Mouse (Mus musculus) heart, embryonic 11.5 days (tissue): ENCODE measurements around the gene Slc34a3. TPM values are rescaled to one million over a fixed set of nuclear protein-coding genes. Genes with fewer than 3 reads are reported as not detected.
A peak's percentile ranks its signal among the peaks of the same experiment; 100 is the strongest.

ENCODE experiments used
- ATAC-seq: fragments of 200-750 bp; cut with Nextera tagmentation; replicated peaks from 2 replicates; pipeline ENCODE4 v1.8.0; 2017; ENCODE audit warnings: moderate library complexity; ENCODE audit not compliant: insufficient number of reproducible peaks, low FRiP score, low TSS enrichment
- H3K27ac ChIP-seq: fragments of 300-500 bp; sonication (generic); 2 replicates; pipeline ENCODE4 v1.5.1; 2014; ENCODE audit warnings: mild to moderate bottlenecking, low read depth, low read length
- H3K27me3 ChIP-seq: fragments of 300-500 bp; sonication (generic); 2 replicates; pipeline ENCODE4 v1.6.1; 2014; ENCODE audit warnings: mild to moderate bottlenecking, low read length, mixed read lengths; ENCODE audit not compliant: control insufficient read depth, insufficient read depth
- H3K36me3 ChIP-seq: fragments of 300-500 bp; sonication (generic); 2 replicates; pipeline ENCODE4 v1.6.1; 2014; ENCODE audit warnings: mild to moderate bottlenecking, low read length, moderate library complexity, mixed read lengths; ENCODE audit not compliant: control insufficient read depth, insufficient read depth
- H3K4me1 ChIP-seq: fragments of 300-500 bp; sonication (generic); 2 replicates; pipeline ENCODE4 v1.6.1; 2014; ENCODE audit warnings: low read length; ENCODE audit not compliant: control insufficient read depth, insufficient read depth
- H3K4me2 ChIP-seq: fragments of 300-500 bp; sonication (generic); 2 replicates; pipeline ENCODE4 v1.6.1; 2014; ENCODE audit warnings: mild to moderate bottlenecking, moderate library complexity
- H3K4me3 ChIP-seq: fragments of 300-500 bp; sonication (generic); 2 replicates; pipeline ENCODE4 v1.5.1; 2014; ENCODE audit warnings: low read depth, low read length
- H3K9ac ChIP-seq: fragments of 300-500 bp; sonication (generic); 2 replicates; pipeline ENCODE4 v1.6.1; 2014; ENCODE audit warnings: mild to moderate bottlenecking, low read depth, low read length, moderate library complexity
- H3K9me3 ChIP-seq: fragments of 300-500 bp; sonication (generic); replicated peaks from 2 replicates; pipeline ENCODE4 v1.6.1; 2016; ENCODE audit warnings: low read length; ENCODE audit not compliant: control insufficient read depth
- WGBS: fragments of 180-500 bp; shearing (Covaris S2); extraction: QIAGEN DNeasy Blood & Tissue Kit; methylation state at CpG from one replicate; pipeline ENCODE4 v1.1.7; 2014; ENCODE audit not compliant: insufficient replicate concordance; 5-methylcytosine and 5-hydroxymethylcytosine counted together
- polyA plus RNA-seq: library from polyadenylated mRNA; unstranded; fragments of >200 nt; fragmentation: Nextera tagmentation; extraction: Ambion mirVana; gene quantifications from 2 replicates; pipeline ENCODE4 v1.2.1, GENCODE M21; 2014

Slc34a3 gene
- polyA plus RNA-seq, result not detected in 2 replicates

DNA sequence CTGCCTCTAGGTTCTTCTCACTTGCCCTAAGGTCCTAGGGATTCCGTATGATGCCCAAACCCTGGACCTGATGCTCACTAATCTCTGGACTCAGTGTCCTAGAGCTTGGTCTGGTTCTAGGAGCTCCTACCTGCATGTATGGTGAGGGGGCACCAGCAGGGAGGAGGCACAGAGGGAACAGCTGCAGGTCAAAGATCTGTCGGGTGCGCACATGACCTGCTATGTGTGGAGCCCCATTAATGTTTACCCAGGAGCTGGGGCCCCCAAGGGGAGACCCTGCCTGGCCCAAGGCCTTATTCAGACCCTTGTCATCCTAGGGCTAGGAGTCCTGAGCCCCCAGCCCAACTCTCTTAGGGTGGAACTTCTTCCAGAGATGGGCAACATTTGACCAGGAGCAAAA is at the start of gene Slc34a3:
Slc34a3 (minus strand) TSS at position 315 of the 400 bp plus-strand sequence.
- 94% methylated on average over 3 of the region's 3 CpGs for WGBS
- no peak for ATAC-seq

DNA sequence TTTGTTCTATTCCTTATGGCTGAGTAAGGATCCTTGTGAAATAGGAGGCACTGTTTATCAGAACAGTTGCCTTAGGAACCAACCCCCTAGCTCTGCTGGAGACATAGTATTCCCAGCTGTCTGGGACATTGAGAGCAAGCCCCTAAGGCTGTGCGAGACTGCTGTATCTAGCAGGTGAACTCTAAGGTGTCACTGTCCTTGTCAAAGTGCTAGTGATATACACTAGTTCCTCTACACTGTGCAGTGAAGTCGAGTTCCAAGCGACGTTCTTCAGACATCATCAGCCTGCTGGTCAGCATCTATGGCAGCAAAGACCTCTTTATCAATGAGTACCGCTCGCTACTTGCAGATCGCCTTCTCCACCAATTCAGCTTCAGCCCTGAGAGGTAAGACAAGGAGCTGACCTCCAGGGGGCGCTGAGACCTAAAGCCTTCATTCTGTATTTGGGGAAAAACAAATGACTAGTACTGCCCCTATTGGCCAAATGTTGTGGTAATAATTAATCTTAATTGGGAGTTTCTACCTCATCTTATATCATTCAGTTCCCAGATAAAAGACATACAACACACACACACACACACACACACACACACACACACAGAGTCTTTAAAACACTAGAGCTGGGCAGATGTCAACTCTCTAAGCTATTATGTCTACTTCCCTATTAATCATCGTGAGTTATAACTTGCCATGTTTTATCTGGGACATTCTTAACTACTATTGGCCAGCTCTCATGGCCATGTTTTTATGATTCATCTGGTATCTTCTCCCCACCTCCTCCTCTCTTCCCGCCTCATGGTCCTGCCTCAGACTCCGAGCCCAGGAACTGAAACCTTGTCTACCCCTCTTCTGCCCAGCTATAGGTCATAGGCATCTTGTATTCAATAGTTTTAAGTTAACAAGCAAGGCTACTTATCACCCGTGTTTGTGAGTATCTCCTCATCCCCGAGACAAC is 45.0 kb upstream of the Slc34a3 start:
- no peaks in the 10 kb centered on the region for H3K27me3 ChIP-seq
- no peak overlapping the region for H3K9ac ChIP-seq
- WGBS, result 60% methylated on average over 13 of the region's 13 CpGs
- H3K4me1 ChIP-seq, result no peaks in the 10 kb centered on the region
- H3K27ac ChIP-seq, result no peak overlapping the region
- H3K4me2 ChIP-seq, result no peak overlapping the region
- no peak for ATAC-seq
- no peak overlapping the region for H3K4me3 ChIP-seq
- H3K36me3 ChIP-seq, result peaks cover 45% of the 10 kb centered on the region
- no peaks in the 10 kb centered on the region for H3K9me3 ChIP-seq

More for the DNA sequence above, at the start of gene Slc34a3:
- H3K9me3 ChIP-seq, result no peaks in the 10 kb centered on the region
- peaks cover under 1% of the 10 kb centered on the region; the same call in 1 of the 2 replicates for H3K4me1 ChIP-seq
- H3K4me2 ChIP-seq, result no peak within 1 kb of the TSS
- H3K27me3 ChIP-seq, result peaks cover 31% of the 10 kb centered on the region
- no peak within 1 kb of the TSS for H3K9ac ChIP-seq
- H3K4me3 ChIP-seq, result no peak within 1 kb of the TSS
- H3K27ac ChIP-seq, result no peak within 1 kb of the TSS
- no peaks in the 10 kb centered on the region for H3K36me3 ChIP-seq

DNA sequence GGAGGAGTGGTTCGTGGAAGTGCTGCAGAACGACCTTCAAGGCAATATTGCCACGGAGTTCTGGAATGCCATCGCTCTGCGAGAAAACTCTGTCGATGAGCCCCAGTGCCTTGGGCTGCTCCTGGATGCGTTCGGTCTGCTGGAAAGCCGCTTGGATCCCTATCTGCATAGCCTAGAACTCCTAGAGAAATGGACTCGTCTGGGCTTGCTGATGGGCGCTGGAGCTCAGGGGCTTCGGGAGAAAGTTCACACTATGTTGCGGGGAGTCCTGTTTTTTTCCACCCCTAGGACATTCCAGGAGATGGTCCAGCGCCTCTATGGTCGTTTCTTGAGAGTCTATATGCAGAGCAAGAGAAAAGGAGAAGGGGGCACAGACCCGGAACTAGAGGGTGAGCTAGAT is 38.8 kb upstream of the Slc34a3 start:
- H3K4me3 ChIP-seq, result peak overlapping the region; percentile 82
- peak overlapping the region; percentile 93 for H3K4me2 ChIP-seq
- no peaks in the 10 kb centered on the region for H3K9me3 ChIP-seq
- no peaks in the 10 kb centered on the region for H3K27me3 ChIP-seq
- no peak for ATAC-seq
- peak overlapping the region; percentile 94 for H3K9ac ChIP-seq
- no peak overlapping the region for H3K27ac ChIP-seq
- WGBS, result 27% methylated on average over 16 of the region's 16 CpGs
- H3K36me3 ChIP-seq, result peaks cover 30% of the 10 kb centered on the region
- H3K4me1 ChIP-seq, result peaks cover 16% of the 10 kb centered on the region

DNA sequence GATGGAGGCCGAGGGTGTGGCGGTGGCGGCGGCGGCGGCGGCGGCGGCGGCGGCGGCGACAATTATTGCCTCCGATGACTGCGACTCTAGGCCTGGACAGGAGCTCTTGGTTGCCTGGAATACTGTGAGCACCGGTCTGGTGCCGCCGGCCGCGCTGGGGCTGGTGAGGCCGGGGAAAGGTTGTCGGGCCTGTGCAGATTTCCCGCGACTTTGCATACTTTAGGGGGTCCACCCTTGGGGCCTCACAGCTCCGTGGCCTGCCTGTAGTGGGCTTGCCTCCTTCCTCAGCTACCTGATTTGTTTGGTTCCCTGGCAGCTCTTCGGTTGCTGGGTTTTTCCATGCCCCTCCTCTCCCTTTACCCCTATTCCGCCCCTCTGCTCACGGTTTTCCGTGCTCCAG is 38.4 kb upstream of the Slc34a3 start:
- Histone ChIP-seq H3K4me2 (peak overlapping the region; percentile 93), H3K4me3 (peak overlapping the region; percentile 82), H3K27me3 (no peaks in the 10 kb centered on the region), H3K36me3 (peaks cover 27% of the 10 kb centered on the region), H3K9ac (peak overlapping the region; percentile 94), H3K9me3 (no peaks in the 10 kb centered on the region), H3K27ac (no peak overlapping the region), H3K4me1 (peaks cover 16% of the 10 kb centered on the region)
- ATAC-seq, result peak; percentile 21; the same call in 1 of the 2 replicates
- 1% methylated on average over 29 of the region's 29 CpGs for WGBS

DNA sequence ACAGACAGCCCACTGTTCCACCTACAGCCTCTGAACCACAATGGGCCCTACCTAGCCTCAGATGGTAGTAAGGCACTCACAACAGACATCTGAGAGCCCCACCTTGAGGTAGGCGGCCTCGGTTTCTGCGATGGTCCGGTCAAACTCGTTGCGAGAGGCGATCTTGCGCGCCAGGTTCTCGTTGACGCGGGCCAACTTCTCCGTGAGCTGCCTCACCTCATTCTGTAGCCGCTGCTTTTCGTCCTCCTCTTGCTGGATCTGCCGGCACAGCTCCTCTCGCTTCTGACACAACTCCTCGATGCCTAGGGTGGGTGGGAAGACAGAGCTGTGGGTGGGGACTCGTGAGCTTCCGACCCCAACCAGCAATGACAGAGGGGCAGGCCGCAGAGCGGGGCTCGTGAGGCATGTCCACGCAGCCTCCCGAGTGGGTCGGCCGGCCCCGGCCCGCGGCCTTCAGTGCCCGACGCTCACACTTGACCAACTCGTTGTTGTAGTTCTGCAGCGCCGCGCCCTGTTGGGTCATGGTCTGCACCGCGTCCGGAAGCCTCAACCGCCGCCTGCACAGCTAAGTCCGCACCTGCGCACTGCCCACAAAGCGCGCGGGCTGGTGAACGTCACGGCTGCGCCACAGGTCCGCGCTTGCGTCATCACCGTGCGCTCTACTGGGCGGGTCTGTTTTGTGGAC is 37.8 kb upstream of the Slc34a3 start, which contains the start of the genes Ssna1 and Anapc2:
Ssna1 (minus strand) TSS at position 612 of the 685 bp plus-strand sequence.
Anapc2 (plus strand) TSS at position 652 of the 685 bp plus-strand sequence.
- Histone ChIP-seq H3K4me3 (peak within 1 kb of the TSS; percentile 82), H3K27me3 (no peaks in the 10 kb centered on the region), H3K27ac (peak within 1 kb of the TSS; percentile 70), H3K9ac (peak within 1 kb of the TSS; percentile 94), H3K4me2 (peak within 1 kb of the TSS; percentile 93), H3K36me3 (peaks cover 22% of the 10 kb centered on the region), H3K4me1 (peaks cover 18% of the 10 kb centered on the region), H3K9me3 (no peaks in the 10 kb centered on the region)
- WGBS, result 0% methylated on average over 55 of the region's 55 CpGs
- peak; percentile 96 for ATAC-seq

DNA sequence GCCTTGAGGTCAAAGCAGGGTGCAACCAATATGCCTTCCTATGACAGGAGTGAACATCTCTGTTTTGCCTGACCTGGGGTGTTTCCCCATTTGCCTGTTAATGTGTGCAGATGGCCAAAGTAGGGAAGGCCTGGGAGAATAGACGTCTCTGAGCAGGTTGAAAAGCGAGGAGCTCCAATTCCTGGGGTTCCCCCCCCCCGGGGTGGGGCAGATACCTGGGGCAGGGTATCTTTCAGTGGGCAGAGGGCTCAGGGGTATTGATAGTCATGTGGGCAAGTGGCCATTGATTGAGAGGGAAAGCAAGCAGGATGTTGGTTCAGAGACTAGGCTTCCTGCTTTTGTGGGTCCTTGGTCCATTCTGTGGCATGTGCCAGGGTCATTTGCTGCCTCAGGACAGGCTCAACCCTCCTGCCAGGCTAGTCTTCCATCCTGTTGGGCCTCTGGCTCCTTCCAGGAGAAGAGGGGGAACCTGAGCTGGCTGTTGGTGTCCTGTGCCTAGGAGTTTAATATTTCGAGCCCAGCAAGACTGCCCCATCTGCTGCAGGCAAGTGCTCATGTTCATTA is 33.7 kb upstream of the Slc34a3 start:
- no peak for ATAC-seq
- WGBS, result 65% methylated on average over 4 of the region's 4 CpGs
- H3K27ac ChIP-seq, result no peak overlapping the region
- H3K9ac ChIP-seq, result no peak overlapping the region
- no peak overlapping the region for H3K4me2 ChIP-seq
- peaks cover 16% of the 10 kb centered on the region for H3K27me3 ChIP-seq
- H3K9me3 ChIP-seq, result no peaks in the 10 kb centered on the region
- peaks cover 36% of the 10 kb centered on the region for H3K4me1 ChIP-seq
- no peak overlapping the region for H3K4me3 ChIP-seq
- H3K36me3 ChIP-seq, result peaks cover 8% of the 10 kb centered on the region; the same call in 1 of the 2 replicates

DNA sequence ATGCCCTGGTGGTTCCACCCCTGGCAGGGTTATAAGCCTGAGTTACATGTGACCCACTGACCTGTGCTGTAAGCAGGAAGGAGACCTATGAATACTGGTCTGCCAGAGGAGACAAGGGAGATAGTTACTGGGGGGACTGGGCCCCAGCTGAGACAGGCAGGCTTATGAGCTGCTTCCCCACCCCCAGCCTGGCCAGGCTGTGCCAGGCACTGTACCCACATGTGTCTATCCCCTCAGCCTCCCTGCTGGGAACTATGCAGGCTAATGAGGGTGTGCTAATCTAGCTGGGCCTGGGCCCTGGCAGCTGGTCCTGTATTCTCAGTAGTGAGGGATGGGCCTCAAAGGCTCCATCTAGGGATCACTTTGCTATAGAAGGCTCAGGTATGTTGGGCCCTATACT is 33.1 kb upstream of the Slc34a3 start:
- H3K27ac ChIP-seq, result no peak overlapping the region
- no peak overlapping the region for H3K4me3 ChIP-seq
- peaks cover 16% of the 10 kb centered on the region for H3K27me3 ChIP-seq
- peaks cover 8% of the 10 kb centered on the region; the same call in 1 of the 2 replicates for H3K36me3 ChIP-seq
- ATAC-seq, result no peak
- peaks cover 36% of the 10 kb centered on the region for H3K4me1 ChIP-seq
- no peak overlapping the region for H3K9ac ChIP-seq
- H3K9me3 ChIP-seq, result no peaks in the 10 kb centered on the region
- H3K4me2 ChIP-seq, result no peak overlapping the region

DNA sequence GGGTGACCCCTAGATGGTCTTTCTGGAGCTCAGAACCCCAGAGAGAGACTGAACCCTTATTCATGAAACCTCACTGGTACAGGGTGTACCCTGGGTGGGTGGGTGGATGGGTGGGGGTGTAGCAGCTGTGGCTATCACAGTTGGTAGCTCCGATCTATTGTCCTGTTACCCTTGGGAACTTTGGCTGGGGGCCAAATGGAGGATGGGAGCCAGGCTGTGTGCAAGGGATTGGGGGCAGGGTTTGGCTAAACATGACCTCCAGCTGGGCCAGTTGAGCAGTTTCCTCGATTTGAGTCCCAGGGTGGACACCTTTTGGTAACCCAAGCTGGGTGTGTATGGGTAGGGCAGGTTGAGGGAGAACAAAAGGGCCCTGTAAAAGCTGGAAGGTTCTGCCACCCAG is 32.6 kb upstream of the Slc34a3 start:
- Histone ChIP-seq H3K36me3 (peaks cover 8% of the 10 kb centered on the region; the same call in 1 of the 2 replicates), H3K9ac (no peak overlapping the region), H3K4me2 (no peak overlapping the region; the same call in 1 of the 2 replicates), H3K27me3 (peaks cover 16% of the 10 kb centered on the region), H3K27ac (no peak overlapping the region), H3K9me3 (no peaks in the 10 kb centered on the region), H3K4me1 (peaks cover 36% of the 10 kb centered on the region), H3K4me3 (no peak overlapping the region)
- WGBS, result 58% methylated on average over 2 of the region's 2 CpGs
- ATAC-seq, result no peak
